Mouse (Mus musculus) ovary, postnatal 14 days (tissue): ENCODE results near the gene E030018B13Rik.

Source experiments
- DNase-seq: peaks from one replicate; pipeline ENCODE4 v3.0.0; 2022; ENCODE audit warnings: low spot score

Gene E030018B13Rik

GRCm38 (mm10) chr7:63916268-63916907 is at the start of gene E030018B13Rik:
Gene E030018B13Rik, plus strand, starts transcription at chr7:63916857.
- DNase-seq, result no peak

DNA sequence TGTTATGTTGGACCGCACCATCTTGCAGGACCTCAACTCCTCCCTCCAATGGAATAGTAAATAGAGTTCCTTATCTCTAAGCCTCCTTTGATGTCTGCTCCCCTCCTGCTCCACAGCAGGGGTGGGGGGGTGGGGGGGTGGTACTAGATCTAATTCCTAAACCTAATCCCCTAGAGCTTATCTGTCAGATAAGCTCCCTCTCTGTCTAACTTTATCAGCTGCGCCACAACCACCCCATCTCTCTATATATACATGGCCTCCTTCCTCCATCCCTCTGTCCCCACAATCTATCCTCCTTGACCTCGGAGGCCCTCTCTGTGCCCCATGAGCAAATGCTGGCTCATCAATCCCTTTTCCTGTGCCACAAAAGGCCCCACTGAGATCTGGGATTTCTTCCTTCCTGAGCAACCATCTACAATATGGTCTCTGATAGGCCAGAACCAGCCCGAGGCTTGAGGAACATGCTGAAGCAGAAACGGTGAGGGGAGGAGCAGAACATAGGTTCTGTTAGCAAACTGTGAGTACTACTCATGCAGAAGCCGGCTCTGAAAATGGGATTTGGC is 48.2 kb upstream of the E030018B13Rik start:
- no peak for DNase-seq

GRCm38 (mm10) chr7:63871698-63872097 is 45.0 kb upstream of the E030018B13Rik start:
- DNase-seq, result no peak

- DNase-seq, result no peak
Measured at GRCm38 (mm10) chr7:63873880-63874279, 42.8 kb upstream of the E030018B13Rik start.

- DNase-seq, result no peak
Measured at GRCm38 (mm10) chr7:63875686-63876085, 41.0 kb upstream of the E030018B13Rik start.

DNA sequence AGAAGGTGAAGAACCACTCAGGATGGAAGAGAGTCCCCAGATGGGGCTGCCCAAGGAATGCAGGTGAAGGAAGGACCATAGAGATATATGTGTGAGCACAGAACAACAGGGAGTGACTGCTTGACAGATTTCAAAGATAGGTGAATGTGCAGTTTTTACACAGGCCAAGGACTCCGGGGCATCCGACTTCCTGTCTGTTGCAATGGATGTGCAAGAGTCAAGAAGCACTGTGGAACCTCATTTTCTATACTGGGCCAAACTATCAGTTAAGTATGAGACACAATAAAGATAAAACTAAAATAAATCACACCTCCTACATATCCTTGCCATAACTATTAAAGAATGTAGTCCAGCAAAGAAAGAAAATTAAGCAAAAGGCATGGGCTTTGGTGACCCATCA is 40.0 kb upstream of the E030018B13Rik start:
- DNase-seq, result no peak

DNA sequence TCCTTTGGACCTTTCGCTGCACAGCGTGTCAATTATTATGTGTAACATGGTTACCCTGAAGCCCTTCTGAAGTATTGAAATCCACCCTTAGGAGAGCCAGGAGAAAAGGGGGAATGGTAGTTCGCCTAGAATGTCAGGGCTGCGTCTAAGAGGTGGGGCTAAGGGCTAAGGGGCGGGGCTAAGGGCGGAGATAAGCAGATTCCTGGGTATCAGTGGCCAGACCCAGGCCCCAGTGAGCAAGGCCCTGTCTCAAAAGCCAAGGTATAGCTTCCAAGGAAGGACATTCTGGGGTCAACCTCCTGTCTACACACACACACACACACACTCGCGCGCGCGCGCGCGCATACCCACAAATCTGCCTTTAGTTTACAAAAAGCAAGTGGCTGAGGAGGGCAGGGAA is 39.0 kb upstream of the E030018B13Rik start:
- DNase-seq, result no peak

DNA sequence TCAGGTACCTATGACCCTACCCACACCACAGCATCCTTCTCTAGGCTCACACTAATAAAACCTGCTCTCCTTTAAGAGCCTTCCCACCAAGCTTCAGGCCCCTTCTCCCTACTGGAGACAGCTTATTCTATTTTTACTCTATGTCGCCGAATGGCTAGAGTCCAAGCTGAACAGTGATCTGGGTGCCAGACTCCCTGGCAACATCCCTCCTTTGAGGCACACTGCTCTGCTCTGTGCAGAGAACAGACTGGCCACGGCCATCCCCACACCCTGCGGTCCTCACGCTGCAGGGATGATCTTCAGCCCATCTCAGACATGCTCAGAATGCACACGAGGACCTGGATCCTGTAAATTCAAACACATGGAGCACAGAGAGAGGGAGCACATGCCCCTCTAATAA is 37.1 kb upstream of the E030018B13Rik start:
- no peak for DNase-seq

GRCm38 (mm10) chr7:63882739-63883138 is 33.9 kb upstream of the E030018B13Rik start:
- no peak for DNase-seq

DNA sequence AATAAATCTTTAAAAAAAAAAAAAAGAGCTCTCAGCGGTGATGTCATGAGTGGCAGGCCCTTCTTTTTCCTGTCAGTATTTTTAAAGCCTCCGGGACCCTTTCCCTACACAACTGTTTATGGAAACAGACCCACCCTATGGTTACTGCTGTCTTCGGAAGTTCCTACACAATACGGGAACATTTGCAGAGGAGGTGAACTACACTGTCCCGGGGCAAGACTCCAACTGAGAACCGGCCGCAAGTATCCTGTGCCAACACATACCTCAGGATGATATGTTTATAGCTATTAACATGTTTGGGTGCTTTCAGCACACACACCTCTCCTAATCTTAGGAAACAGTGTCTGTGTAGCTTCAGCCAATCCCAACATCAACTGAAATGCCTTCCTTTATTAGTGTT is 31.6 kb upstream of the E030018B13Rik start:
- DNase-seq, result no peak

DNA sequence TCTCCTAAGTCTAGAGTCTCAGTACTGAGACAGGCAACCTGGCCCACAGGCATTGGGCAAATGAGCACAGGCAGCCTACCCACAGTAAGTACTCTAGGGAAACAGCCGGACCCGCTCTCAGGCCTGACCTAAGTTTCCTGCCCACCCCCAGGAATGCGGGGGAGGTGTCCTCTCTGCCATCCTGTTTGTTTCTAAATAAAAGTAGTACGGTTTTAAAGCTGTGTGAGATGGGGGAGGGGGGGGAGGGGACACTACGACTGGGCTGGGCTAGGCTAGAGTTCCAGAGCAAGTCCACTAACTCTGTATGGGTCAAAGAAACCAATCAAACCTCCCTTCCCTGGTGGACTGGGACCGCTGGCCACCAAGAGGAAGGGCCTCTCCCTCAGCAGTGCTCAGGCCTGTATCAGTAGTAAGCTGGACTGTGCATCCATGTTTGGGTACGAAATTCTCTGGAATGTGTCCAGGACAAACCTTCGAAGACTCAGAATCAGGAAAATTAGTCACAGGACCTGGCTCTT is 29.6 kb upstream of the E030018B13Rik start:
- DNase-seq, result no peak

DNA sequence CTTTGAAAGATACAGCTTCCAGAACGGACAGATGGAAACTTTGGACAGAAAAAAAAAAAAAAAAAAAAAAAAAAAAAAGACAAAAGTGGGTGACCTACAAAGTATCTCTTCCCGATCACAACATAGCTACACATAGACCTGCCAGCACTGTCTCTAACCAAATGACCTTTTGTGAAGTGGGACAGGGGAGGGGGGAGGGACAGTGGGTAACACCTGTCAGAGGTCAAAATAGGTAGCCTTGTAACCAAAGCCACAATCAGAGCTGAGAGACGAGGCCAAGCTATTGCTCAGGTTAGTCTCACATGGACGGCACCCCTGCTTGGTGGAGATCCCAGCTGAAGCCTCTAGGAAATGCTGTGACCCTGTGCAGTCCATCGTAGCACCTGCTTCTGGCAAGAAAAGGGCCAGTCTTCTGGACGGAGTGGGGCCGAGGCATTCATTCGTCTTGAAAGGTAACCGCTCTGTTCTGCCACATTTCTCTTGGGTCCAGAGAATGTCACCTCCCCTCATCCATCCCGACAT is 29.0 kb upstream of the E030018B13Rik start:
- no peak for DNase-seq

DNA sequence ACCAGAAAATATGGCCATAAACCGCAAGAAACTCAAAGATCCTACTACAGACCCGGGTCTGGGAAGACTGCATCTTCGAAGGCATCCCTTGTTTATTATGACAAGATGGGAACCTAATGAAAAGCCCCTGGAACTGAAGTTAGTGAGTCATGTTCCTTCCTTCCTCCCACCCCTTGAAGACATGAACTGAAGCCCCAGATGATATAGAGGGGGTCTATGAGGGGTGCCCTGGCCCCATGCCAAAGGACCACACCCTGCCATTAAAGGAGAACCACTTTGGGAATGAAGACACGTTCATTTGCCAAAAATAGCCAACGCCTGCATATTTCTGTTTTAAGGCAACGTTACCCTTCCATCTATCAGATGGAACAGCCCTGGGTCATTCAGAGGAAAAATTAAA is 28.0 kb upstream of the E030018B13Rik start:
- no peak for DNase-seq

GRCm38 (mm10) chr7:63889116-63889975 is 27.3 kb upstream of the E030018B13Rik start:
- DNase-seq, result no peak

GRCm38 (mm10) chr7:63891488-63892075 is 25.1 kb upstream of the E030018B13Rik start:
- no peak for DNase-seq

GRCm38 (mm10) chr7:63893201-63893600 is 23.5 kb upstream of the E030018B13Rik start:
- DNase-seq, result no peak

DNA sequence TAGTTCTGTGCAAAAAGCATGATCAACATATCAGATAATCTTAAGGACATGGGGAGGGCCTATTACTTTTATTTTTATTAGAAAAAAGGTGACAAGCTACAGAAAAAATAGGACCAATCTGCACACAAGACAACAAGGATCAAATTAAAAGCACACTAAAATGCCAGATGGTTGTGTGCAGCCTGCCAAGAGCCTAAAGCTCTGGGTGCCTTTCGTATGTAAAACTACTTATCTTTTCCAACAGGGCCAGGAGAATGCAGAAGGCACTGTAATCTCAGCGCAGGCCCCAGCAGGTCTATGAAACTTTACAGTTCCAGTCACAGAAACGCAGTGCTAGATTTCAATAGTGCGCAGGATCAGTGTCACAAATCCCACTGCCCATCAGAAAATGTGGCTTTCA is 22.9 kb upstream of the E030018B13Rik start:
- DNase-seq, result no peak

DNA sequence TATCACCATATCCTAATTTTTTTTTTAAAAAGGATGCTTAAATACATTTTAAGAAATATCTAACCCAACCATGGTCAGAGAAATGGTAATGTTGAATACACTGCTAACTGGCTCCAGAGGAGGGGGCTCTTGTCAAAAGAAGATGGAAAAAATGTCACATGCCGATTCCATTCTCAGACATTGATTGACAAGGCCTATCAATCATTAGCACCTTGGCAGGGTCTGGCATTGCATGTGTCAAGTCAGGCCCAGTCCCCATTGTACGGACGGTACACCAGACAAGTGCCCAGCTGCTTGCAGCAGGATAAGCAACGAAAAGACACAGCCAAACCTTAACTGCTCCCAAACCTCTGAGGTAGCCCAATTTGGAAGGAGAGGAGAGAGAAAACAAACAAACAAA is 22.0 kb upstream of the E030018B13Rik start:
- DNase-seq, result no peak

- no peak for DNase-seq
Measured at GRCm38 (mm10) chr7:63895223-63895622, 21.4 kb upstream of the E030018B13Rik start.

GRCm38 (mm10) chr7:63896276-63896967 is 20.2 kb upstream of the E030018B13Rik start:
- no peak for DNase-seq

DNA sequence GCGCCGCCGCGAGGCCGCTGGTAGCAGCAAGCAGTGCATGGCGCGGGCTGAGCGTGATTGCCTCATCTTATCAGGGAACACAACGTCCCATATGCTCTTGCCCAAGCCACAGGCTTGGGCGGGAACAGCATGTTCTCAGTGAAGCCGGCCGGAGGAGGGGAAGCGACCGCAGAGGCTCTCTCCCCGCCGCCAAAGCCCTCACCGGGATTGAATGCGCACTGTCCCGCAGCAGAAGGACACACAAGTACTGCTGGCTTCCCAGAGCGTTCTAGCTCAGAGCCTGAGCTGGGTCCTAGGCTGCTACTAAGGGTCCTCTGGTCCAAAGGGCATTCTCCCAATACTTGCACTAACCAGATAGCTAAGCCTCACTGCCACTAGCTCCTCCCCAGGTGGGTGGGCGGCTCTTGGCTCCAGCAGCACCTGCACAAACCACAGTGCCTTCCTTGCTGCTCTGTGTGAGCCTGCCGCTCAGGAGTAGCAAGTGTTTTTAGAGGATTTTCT is 19.6 kb upstream of the E030018B13Rik start:
- DNase-seq, result peak; percentile 76
